Mouse (Mus musculus): ENCODE results near the gene Gm12695.

Gm12695 gene

DNA sequence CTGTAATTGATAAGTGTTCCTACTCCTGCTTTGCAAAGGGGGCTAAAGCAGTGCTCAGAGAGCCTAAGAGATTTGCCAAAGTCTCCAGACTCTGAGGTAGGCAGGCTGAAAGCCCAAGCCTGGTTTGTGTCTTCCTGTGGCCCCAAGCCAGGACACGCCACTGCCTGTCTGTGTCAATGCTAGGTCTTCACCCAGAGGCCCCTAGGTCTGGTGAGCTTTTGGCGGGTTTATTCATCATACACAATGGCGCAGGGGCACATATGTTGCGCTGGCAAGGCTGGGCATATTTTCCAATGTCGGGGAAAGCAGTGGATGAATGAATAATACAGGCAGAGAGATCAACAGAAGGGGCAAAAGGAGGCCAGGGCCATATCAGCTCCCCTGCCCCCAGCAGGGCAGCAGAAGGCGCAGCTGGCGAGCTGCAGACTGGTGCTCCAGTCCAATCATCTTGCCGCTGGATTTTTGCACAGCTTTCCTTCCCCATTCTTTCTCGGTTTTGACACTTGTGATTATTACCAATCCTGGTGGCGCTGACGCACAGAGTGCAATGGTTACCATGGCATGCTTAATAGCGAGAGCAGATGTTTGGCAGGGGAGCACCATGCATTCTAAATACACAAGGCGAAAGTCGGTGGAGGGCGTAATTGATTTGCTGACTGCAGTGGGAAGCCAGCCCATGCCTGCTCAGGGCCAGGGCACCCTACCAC lies 87.3 kb downstream of the Gm12695 start:
- DNase-seq: no peak

DNA sequence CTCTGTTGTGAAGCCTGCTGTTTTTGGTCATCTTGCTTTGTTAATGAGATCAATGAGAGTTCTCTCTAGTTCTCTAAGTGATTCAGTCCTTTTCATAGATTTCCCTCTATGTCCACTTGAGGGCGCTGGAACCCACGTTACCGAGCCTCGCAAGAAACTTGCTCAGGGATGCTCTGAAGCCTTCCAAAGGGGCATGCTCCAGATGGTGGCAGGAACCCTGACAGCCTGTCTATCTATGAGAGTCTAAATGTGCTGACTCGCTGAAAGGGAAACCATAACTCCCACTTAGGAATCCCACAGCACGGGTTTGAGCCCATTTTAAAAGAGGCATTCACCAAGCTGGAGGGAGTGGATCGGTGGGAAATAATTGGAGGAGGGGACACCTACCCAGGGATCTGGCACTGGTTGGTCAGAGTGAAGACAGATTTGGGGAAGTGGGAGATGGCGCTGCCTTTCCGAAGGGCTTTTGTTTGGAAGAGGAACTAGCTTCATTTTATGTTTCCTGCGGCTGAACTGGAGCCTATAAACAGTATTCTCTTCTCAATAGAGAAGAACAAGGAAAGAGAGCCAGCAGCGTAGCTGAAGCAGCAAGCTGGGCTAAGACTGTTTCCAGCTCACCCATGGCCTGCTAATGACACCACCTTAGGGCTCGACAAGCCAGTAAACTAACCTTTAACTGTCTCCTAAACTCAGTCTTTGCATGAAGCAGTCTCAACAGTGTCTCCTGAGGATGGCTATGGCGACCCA lies 88.2 kb downstream of the Gm12695 start:
- no peak for DNase-seq

- no peak for DNase-seq
Observed at GRCm38 (mm10) chr4:96687358-96687803, 97.6 kb downstream of the Gm12695 start.

GRCm38 (mm10) chr4:96683474-96683873 lies 101.5 kb downstream of the Gm12695 start:
- DNase-seq: no peak

- DNase-seq: no peak
Observed at GRCm38 (mm10) chr4:96680966-96681365, 104.0 kb downstream of the Gm12695 start.

GRCm38 (mm10) chr4:96680233-96680632 lies 104.8 kb downstream of the Gm12695 start:
- no peak for DNase-seq
